Comparison of ENCODE assay signal across 15 mouse cellular contexts in the genomic region with DNA sequence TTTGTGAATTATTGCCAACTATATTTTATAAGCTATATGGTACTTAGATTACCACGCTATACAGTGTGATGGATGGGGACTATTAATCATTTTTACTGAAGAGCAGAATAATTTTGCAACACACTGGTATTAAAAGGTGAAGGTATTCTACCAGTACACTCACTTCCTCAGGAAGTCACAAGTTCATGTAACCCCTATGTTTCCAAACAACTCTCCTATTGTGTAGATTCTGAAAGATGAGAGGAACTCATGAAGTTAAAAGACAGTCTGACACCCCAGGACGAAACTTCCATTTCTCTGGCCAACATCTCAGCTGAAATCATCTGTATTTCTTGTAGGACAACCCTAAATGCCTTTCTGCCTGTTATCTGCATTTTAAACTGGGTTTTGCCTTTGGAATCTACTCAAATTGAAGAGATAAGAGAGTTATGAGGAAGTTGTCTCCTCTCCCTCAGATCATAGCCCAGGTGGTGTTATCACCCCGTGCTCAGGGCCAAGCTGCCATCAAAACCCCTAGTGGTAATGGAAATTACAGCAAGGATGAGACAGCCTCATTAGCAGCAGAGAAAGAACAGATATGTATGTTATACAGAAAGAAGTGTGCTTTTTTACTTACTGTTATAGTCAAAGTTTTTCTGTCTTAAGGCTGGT.
DNase-seq lines count a peak whose midpoint lies in the region; ATAC-seq and TF ChIP-seq lines count a peak whose summit lies in the region.
"Had no signal": no experiment of that assay in that cellular context is flagged by ENCODE, and none has a peak within 500 bp of the region (broad histone marks: within the 10 kb centered on the region; RNA-seq: fewer than 3 reads in every experiment).

No protein-coding gene starts in this region.

- no peaks in the 10 kb centered on the region for H3K27me3 ChIP-seq in heart, postnatal 0 days (ENCODE audit: control insufficient read depth, insufficient read depth, low read length)
- no peaks in the 10 kb centered on the region for H3K27me3 ChIP-seq in heart, embryonic 12.5 days (replicated peaks)
- no peaks in the 10 kb centered on the region for H3K27me3 ChIP-seq in liver, embryonic 12.5 days (replicated peaks)
- H3K27me3 ChIP-seq: embryonic facial prominence, embryonic 12.5 days; forebrain, embryonic 15.5 days; limb, embryonic 15.5 days had no signal

- 54% methylated on average over 3 of the region's 3 CpGs for WGBS in heart, postnatal 0 days
- WGBS in heart, embryonic 12.5 days: 59% methylated on average over 3 of the region's 3 CpGs
- 45% methylated on average over 3 of the region's 3 CpGs for WGBS in liver, embryonic 12.5 days (ENCODE audit: insufficient replicate concordance)

- no peaks in the 10 kb centered on the region for H3K4me1 ChIP-seq in heart, postnatal 0 days (ENCODE audit: control insufficient read depth, insufficient read depth)
- peaks cover 9% of the 10 kb centered on the region; the same call in 1 of the 2 replicates for H3K4me1 ChIP-seq in heart, embryonic 12.5 days (replicated peaks)
- no peaks in the 10 kb centered on the region for H3K4me1 ChIP-seq in liver, embryonic 12.5 days
- H3K4me1 ChIP-seq: embryonic facial prominence, embryonic 12.5 days; limb, embryonic 15.5 days had no signal

- no peak overlapping the region for H3K27ac ChIP-seq in heart, postnatal 0 days (ENCODE audit: low read depth)
- no peak overlapping the region for H3K27ac ChIP-seq in heart, embryonic 12.5 days (ENCODE audit: poor library complexity, severe bottlenecking)
- no peak overlapping the region for H3K27ac ChIP-seq in liver, embryonic 12.5 days
- H3K27ac ChIP-seq: embryonic facial prominence, embryonic 12.5 days; forebrain, embryonic 15.5 days; hindbrain, embryonic 14.5 days; limb, embryonic 15.5 days had no signal

- no peaks in the 10 kb centered on the region for H3K9me3 ChIP-seq in heart, postnatal 0 days (replicated peaks; ENCODE audit: control insufficient read depth, low read length)
- H3K9me3 ChIP-seq in heart, embryonic 12.5 days (replicated peaks): no peaks in the 10 kb centered on the region
- H3K9me3 ChIP-seq in liver, embryonic 12.5 days (replicated peaks): no peaks in the 10 kb centered on the region
- H3K9me3 ChIP-seq: embryonic facial prominence, embryonic 12.5 days; forebrain, embryonic 15.5 days; limb, embryonic 15.5 days had no signal

- peak; percentile 29; the same call in 1 of the 2 replicates for TF ChIP-seq CTCF in heart, postnatal 0 days (IDR thresholded peaks at IDR 0.05; ENCODE audit: low read depth)

- no peak for ATAC-seq in heart, postnatal 0 days (ENCODE audit: insufficient read depth, low read depth)
- no peak for ATAC-seq in heart, embryonic 12.5 days (ENCODE audit: insufficient number of reproducible peaks, low FRiP score)
- ATAC-seq in liver, embryonic 12.5 days: no peak
- ATAC-seq: forebrain, embryonic 15.5 days had no signal

- no peak for TF ChIP-seq EP300 in heart, postnatal 0 days (IDR thresholded peaks at IDR 0.05; ENCODE audit: low read depth)

- H3K4me2 ChIP-seq in heart, postnatal 0 days (ENCODE audit: low read depth, low read length): no peak overlapping the region
- no peak overlapping the region for H3K4me2 ChIP-seq in heart, embryonic 12.5 days
- no peak overlapping the region for H3K4me2 ChIP-seq in liver, embryonic 12.5 days
- H3K4me2 ChIP-seq: embryonic facial prominence, embryonic 12.5 days; forebrain, embryonic 15.5 days; hindbrain, embryonic 14.5 days; limb, embryonic 15.5 days had no signal

- no peaks in the 10 kb centered on the region for H3K36me3 ChIP-seq in heart, postnatal 0 days (replicated peaks; ENCODE audit: control insufficient read depth, insufficient read depth, low read length)
- no peaks in the 10 kb centered on the region for H3K36me3 ChIP-seq in heart, embryonic 12.5 days
- H3K36me3 ChIP-seq in liver, embryonic 12.5 days: no peaks in the 10 kb centered on the region
- H3K36me3 ChIP-seq: embryonic facial prominence, embryonic 12.5 days; forebrain, embryonic 15.5 days; limb, embryonic 15.5 days had no signal

- no peak for DNase-seq in heart, postnatal 0 days (ENCODE audit: low spot score)
- DNase-seq in A20 (ENCODE audit: low read depth, low spot score) (peak; percentile 58), R1 (ENCODE audit: low read depth, low spot score) (peak; percentile 8)
- peak; percentile 58 for DNase-seq in naive thymus-derived CD4-positive, alpha-beta T cell, adult 2 months (ENCODE audit: low read depth)
- no peak for DNase-seq in right cerebral cortex, postnatal 36 days (ENCODE audit: low spot score in 2 of 2)
- no peak for DNase-seq in right cerebral cortex, adult 18-20 months
- DNase-seq: adrenal gland, adult 8-10 months; cerebellum, adult 18-20 months; heart, adult 11 months had no signal

- H3K4me3 ChIP-seq in heart, postnatal 0 days (ENCODE audit: low read depth, low read length): no peak overlapping the region
- H3K4me3 ChIP-seq in heart, embryonic 12.5 days: no peak overlapping the region
- H3K4me3 ChIP-seq in liver, embryonic 12.5 days: no peak overlapping the region
- H3K4me3 ChIP-seq: embryonic facial prominence, embryonic 12.5 days; forebrain, embryonic 15.5 days; limb, embryonic 15.5 days had no signal

- H3K9ac ChIP-seq in heart, postnatal 0 days (replicated peaks; ENCODE audit: low read depth, low read length): no peak overlapping the region
- no peak overlapping the region for H3K9ac ChIP-seq in heart, embryonic 12.5 days
- no peak overlapping the region for H3K9ac ChIP-seq in liver, embryonic 12.5 days
- H3K9ac ChIP-seq: embryonic facial prominence, embryonic 12.5 days; forebrain, embryonic 15.5 days; hindbrain, embryonic 14.5 days; limb, embryonic 15.5 days had no signal

Comparison
In these comparisons a context has a peak if more than half of its experiments do, and no peak if none do; other contexts are left out.
1. DNase-seq: peak in A20 (single experiment), R1 (single experiment) and naive thymus-derived CD4-positive, alpha-beta T cell, adult 2 months (single experiment); none in heart, postnatal 0 days (single experiment), right cerebral cortex, postnatal 36 days (0 of 2) and right cerebral cortex, adult 18-20 months (single experiment).